Mouse (Mus musculus): ENCODE results near the gene Usp53.

GRCm38 (mm10) chr3:122974833-122975232, 9.5 kb downstream of the Usp53 start:
- no peak for TF ChIP-seq CTCF (IDR thresholded peaks at IDR 0.05; ENCODE audit: extremely low read depth, insufficient read length, insufficient replicate concordance, low read depth, low read length)
- no peak for TF ChIP-seq POLR2A (IDR thresholded peaks at IDR 0.05; ENCODE audit: low read depth, low read length)
